Mouse (Mus musculus) liver, embryonic 14.5 days (tissue): ENCODE measurements around the gene Traf5. TPM values are rescaled to one million over a fixed set of nuclear protein-coding genes. Genes with fewer than 3 reads are reported as not detected.

Source experiments
- ATAC-seq: fragments of 200-750 bp; cut with Nextera tagmentation; 2 replicates; pipeline ENCODE4 v1.8.0; 2017; ENCODE audit warnings: moderate number of reproducible peaks, mild to moderate bottlenecking, moderate library complexity; ENCODE audit not compliant: insufficient read depth
- DNase-seq, 3 experiments: peaks; one replicate each; pipeline ENCODE4 v3.0.0-alpha.2; 2012 to 2013; ENCODE audit warnings: low read depth in 3 of 3, low spot score in 3 of 3
- H3K27ac ChIP-seq: fragments of 300-500 bp; sonication (generic); 2 replicates; pipeline ENCODE4 v1.5.1; 2014; ENCODE audit warnings: moderate library complexity, mild to moderate bottlenecking, control low read depth, inconsistent platforms
- H3K27me3 ChIP-seq: fragments of 300-500 bp; sonication (generic); 2 replicates; pipeline ENCODE4 v1.6.1; 2014; ENCODE audit warnings: mild to moderate bottlenecking, low read length, moderate library complexity; ENCODE audit not compliant: control insufficient read depth, insufficient read depth
- H3K36me3 ChIP-seq: fragments of 300-500 bp; sonication (generic); replicated peaks from 2 replicates; pipeline ENCODE4 v1.6.1; 2014; ENCODE audit warnings: low read depth; ENCODE audit not compliant: control insufficient read depth, insufficient read depth
- H3K4me1 ChIP-seq, 2 experiments: fragments of 200-500 bp in 1 of 2; fragments of 300-500 bp in 1 of 2; sonication (generic) in 1 of 2; replicated peaks; 2 replicates each; pipeline ENCODE4 v1.6.1; 2012 to 2014; ENCODE audit warnings: antibody characterized with exemption in 1 of 2, inconsistent platforms in 1 of 2, low read length in 1 of 2; ENCODE audit not compliant: control insufficient read depth in 2 of 2, insufficient read depth in 2 of 2
- H3K4me2 ChIP-seq: fragments of 300-500 bp; sonication (generic); 2 replicates; pipeline ENCODE4 v1.6.1; 2014; ENCODE audit warnings: low read depth, mild to moderate bottlenecking, control low read depth, moderate library complexity
- H3K4me3 ChIP-seq, 2 experiments: fragments of 200-500 bp in 1 of 2; fragments of 300-500 bp in 1 of 2; sonication (generic) in 1 of 2; 2 replicates each; pipeline ENCODE4 v1.5.1; 2012 to 2014; ENCODE audit warnings: low read depth in 2 of 2, low read length in 2 of 2, mild to moderate bottlenecking in 2 of 2, control low read depth in 1 of 2, inconsistent platforms in 1 of 2, moderate library complexity in 1 of 2; ENCODE audit not compliant: insufficient read depth in 1 of 2
- H3K9ac ChIP-seq: fragments of 300-500 bp; sonication (generic); replicated peaks from 2 replicates; pipeline ENCODE4 v1.6.1; 2014; ENCODE audit warnings: mild to moderate bottlenecking, control low read depth, moderate library complexity
- H3K9me3 ChIP-seq: fragments of 300-500 bp; sonication (generic); 2 replicates; pipeline ENCODE4 v1.6.1; 2016; ENCODE audit warnings: low read length, mixed read lengths; ENCODE audit not compliant: control insufficient read depth
- CTCF ChIP-seq: IDR thresholded peaks from 2 replicates; pipeline ENCODE4 v1.5.1; 2016; ENCODE audit warnings: antibody characterized with exemption, low read depth, control low read depth
- EP300 ChIP-seq: IDR thresholded peaks from 2 replicates; pipeline ENCODE4 v1.6.1; 2016; ENCODE audit warnings: antibody characterized with exemption, low read depth
- WGBS: fragments of 180-500 bp; shearing (Covaris S2); extraction: QIAGEN DNeasy Blood & Tissue Kit; methylation state at CpG from one replicate; pipeline ENCODE4 v1.1.7; 2014; ENCODE audit not compliant: insufficient replicate concordance; 5-methylcytosine and 5-hydroxymethylcytosine counted together
- microRNA-seq: library from miRNA; unstranded; fragments of <30 nt; microRNA quantifications from one replicate; pipeline ENCODE4, GENCODE M21; 2016
- polyA plus RNA-seq, 2 experiments: library from polyadenylated mRNA; depleted of rRNA in 1 of 2; stranded (reverse) in 1 of 2; unstranded in 1 of 2; fragments of >200 nt; fragmentation: Nextera tagmentation in 1 of 2; extraction: Ambion mirVana in 1 of 2; gene quantifications; 2 replicates each; pipeline versions ENCODE4 v1.2.1 to v1.2.3; 2012 to 2014

Traf5 gene
- polyA plus RNA-seq, 2 experiments, result 4.9 to 7.2 TPM

GRCm38 (mm10) chr1:191947796-191948195, 144.6 kb downstream of the Traf5 start:
- Histone ChIP-seq H3K27me3 (no peaks in the 10 kb centered on the region), H3K4me2 (no peak overlapping the region), H3K4me1 (peaks cover 0 to 3% of the 10 kb centered on the region in 2 experiments; a peak in 1 of 4 replicates), H3K9me3 (no peaks in the 10 kb centered on the region), H3K27ac (no peak overlapping the region), H3K4me3 (no peak overlapping the region), H3K9ac (no peak overlapping the region), H3K36me3 (no peaks in the 10 kb centered on the region)
- no peak for TF ChIP-seq CTCF
- TF ChIP-seq EP300, result no peak
- ATAC-seq, result no peak
- no peak for DNase-seq
- WGBS, result 63% methylated on average over 8 of the region's 8 CpGs

Small RNA genes lying within 50 kb of the gene (microRNA-seq; reads per million reads assigned to microRNA genes)
- gene Mir3473c, result not detected

Other genes starting within 250 kb of the Traf5 start
- 3.8 and 5.9 TPM in 2 replicates for gene Slc30a1, start 185.8 kb downstream of the Traf5 start, polyA plus RNA-seq (2012; rRNA removed)
- gene Slc30a1, start 185.8 kb downstream of the Traf5 start, polyA plus RNA-seq (2014; fragmentation: Nextera tagmentation; extraction: Ambion mirVana), result 2.1 and 3.2 TPM in 2 replicates
- gene Rd3, start 115.2 kb downstream of the Traf5 start, polyA plus RNA-seq (2012; rRNA removed), result 0.04 TPM in 2 replicates
- gene Rd3, start 115.2 kb downstream of the Traf5 start, polyA plus RNA-seq (2014; fragmentation: Nextera tagmentation; extraction: Ambion mirVana), result 0.09 and 0.10 TPM in 2 replicates
- 7.1 and 9.1 TPM in 2 replicates for gene Rcor3, start 45.5 kb upstream of the Traf5 start, polyA plus RNA-seq (2012; rRNA removed)
- gene Rcor3, start 45.5 kb upstream of the Traf5 start, polyA plus RNA-seq (2014; fragmentation: Nextera tagmentation; extraction: Ambion mirVana), result 6.7 and 6.9 TPM in 2 replicates
- under 0.01 TPM in 2 replicates for gene Kcnh1, start 98.2 kb upstream of the Traf5 start, polyA plus RNA-seq (2012; rRNA removed)
- gene Kcnh1, start 98.2 kb upstream of the Traf5 start, polyA plus RNA-seq (2014; fragmentation: Nextera tagmentation; extraction: Ambion mirVana), result not detected in 2 replicates